Mouse (Mus musculus) CH12.LX (cell line): ENCODE data around the gene AI593442. TPM values are rescaled to one million over a fixed set of nuclear protein-coding genes. Genes with fewer than 3 reads are reported as not detected.

Experiments used
- DNase-seq: peaks from one replicate; pipeline ENCODE4 v3.0.0-alpha.2; 2013; ENCODE audit errors: extremely low read depth
- H3K27ac ChIP-seq: 2 replicates; pipeline ENCODE4 v1.5.1; 2012; ENCODE audit warnings: low read depth, mild to moderate bottlenecking, control low read depth, moderate library complexity; ENCODE audit not compliant: insufficient read depth
- H3K27me3 ChIP-seq: replicated peaks from 2 replicates; pipeline ENCODE3; 2012; ENCODE audit warnings: inconsistent platforms
- H3K36me3 ChIP-seq, 2 experiments: replicated peaks in 1 of 2; 2 replicates each; pipeline versions ENCODE3 to v1.6.1; 2012; ENCODE audit warnings: inconsistent platforms in 1 of 2, low read length in 1 of 2, mild to moderate bottlenecking in 1 of 2, mixed read lengths in 1 of 2, moderate library complexity in 1 of 2; ENCODE audit not compliant: control insufficient read depth in 1 of 2, insufficient read depth in 1 of 2
- H3K4me1 ChIP-seq, 2 experiments: 2 replicates each; pipeline ENCODE4 v1.6.1; 2012; ENCODE audit warnings: inconsistent platforms in 1 of 2, moderate library complexity in 1 of 2; ENCODE audit not compliant: insufficient read depth in 2 of 2, control insufficient read depth in 1 of 2
- H3K4me2 ChIP-seq: 2 replicates; pipeline ENCODE4 v1.6.1; 2012; ENCODE audit warnings: low read depth, mild to moderate bottlenecking, control low read depth; ENCODE audit not compliant: poor library complexity, insufficient read depth, severe bottlenecking
- H3K4me3 ChIP-seq, 3 experiments: fragments of 150-350 bp in 1 of 3; sonication (generic) in 1 of 3; replicated peaks in 1 of 3; 2 replicates each; pipeline versions ENCODE3 to v1.5.1; 2011 to 2012; ENCODE audit warnings: low read depth in 2 of 3, low read length in 2 of 3, mild to moderate bottlenecking in 2 of 3, moderate library complexity in 2 of 3, control low read depth in 1 of 3, improper control_type of control experiment in 1 of 3, inconsistent platforms in 1 of 3, mixed read lengths in 1 of 3; ENCODE audit not compliant: poor library complexity in 1 of 3
- H3K79me2 ChIP-seq: replicated peaks from 2 replicates; pipeline ENCODE4 v1.6.1; 2012; ENCODE audit warnings: mild to moderate bottlenecking, moderate library complexity; ENCODE audit not compliant: control insufficient read depth, poor library complexity, insufficient read depth, severe bottlenecking; ENCODE audit errors: extremely low read depth
- H3K9ac ChIP-seq: 2 replicates; pipeline ENCODE4 v1.6.1; 2012; ENCODE audit warnings: low read depth, mild to moderate bottlenecking, control low read depth, moderate library complexity; ENCODE audit not compliant: insufficient read depth
- H3K9me3 ChIP-seq: replicated peaks from 2 replicates; pipeline ENCODE3; 2012; ENCODE audit warnings: low read length, inconsistent platforms, mixed read lengths
- E2F4 ChIP-seq: IDR thresholded peaks from 2 replicates; pipeline ENCODE4 v1.6.1; 2011; ENCODE audit warnings: low read depth, low read length, improper control_type of control experiment; ENCODE audit not compliant: insufficient replicate concordance
- ELF1 ChIP-seq: IDR thresholded peaks from 2 replicates; pipeline ENCODE4 v1.6.1; 2014; ENCODE audit warnings: low read depth, mild to moderate bottlenecking, inconsistent platforms, low read length, improper control_type of control experiment
- GABPA ChIP-seq: IDR thresholded peaks from 2 replicates; pipeline ENCODE4 v1.6.1; 2012; ENCODE audit warnings: low read depth, low read length, improper control_type of control experiment, inconsistent platforms; ENCODE audit not compliant: insufficient replicate concordance
- IRF4 ChIP-seq: IDR thresholded peaks from 2 replicates; pipeline ENCODE4 v1.6.1; 2014; ENCODE audit warnings: low read depth, mild to moderate bottlenecking, inconsistent platforms, low read length, improper control_type of control experiment
- JUN ChIP-seq: IDR thresholded peaks from 2 replicates; pipeline ENCODE4 v1.6.1; 2011; ENCODE audit warnings: low read depth, mild to moderate bottlenecking, low read length, improper control_type of control experiment, moderate library complexity; ENCODE audit not compliant: insufficient read depth
- KAT2A ChIP-seq: IDR thresholded peaks from 2 replicates; pipeline ENCODE4 v1.6.1; 2012; ENCODE audit warnings: low read length, improper control_type of control experiment, inconsistent platforms; ENCODE audit not compliant: insufficient replicate concordance
- MAFK ChIP-seq: IDR thresholded peaks from 2 replicates; pipeline ENCODE4 v1.6.1; 2011; ENCODE audit warnings: low read length, improper control_type of control experiment; ENCODE audit not compliant: insufficient replicate concordance
- MAX ChIP-seq: IDR thresholded peaks from 2 replicates; pipeline ENCODE4 v1.6.1; 2011; ENCODE audit warnings: low read length, improper control_type of control experiment
- MAZ ChIP-seq: IDR thresholded peaks from 2 replicates; pipeline ENCODE4 v1.6.1; 2012; ENCODE audit warnings: low read depth, mild to moderate bottlenecking, inconsistent platforms, low read length, improper control_type of control experiment, moderate library complexity
- MXI1 ChIP-seq: IDR thresholded peaks from 2 replicates; pipeline ENCODE4 v1.6.1; 2011; ENCODE audit warnings: mild to moderate bottlenecking, low read depth, low read length, improper control_type of control experiment
- MYC ChIP-seq: IDR thresholded peaks from 2 replicates; pipeline ENCODE4 v1.6.1; 2011; ENCODE audit warnings: low read depth, mild to moderate bottlenecking, improper control_type of control experiment, low read length
- NELFE ChIP-seq: IDR thresholded peaks from 2 replicates; pipeline ENCODE4 v1.6.1; 2011; ENCODE audit warnings: low read depth, low read length, improper control_type of control experiment
- POLR2A ChIP-seq: IDR thresholded peaks from 2 replicates; pipeline ENCODE4 v1.6.1; 2011; ENCODE audit warnings: low read depth, mild to moderate bottlenecking, improper control_type of control experiment, low read length
- SIN3A ChIP-seq: IDR thresholded peaks from 2 replicates; pipeline ENCODE4 v1.6.1; 2012; ENCODE audit warnings: low read length, improper control_type of control experiment, inconsistent platforms
- SMC3 ChIP-seq: IDR thresholded peaks from 2 replicates; pipeline ENCODE4 v1.6.1; 2011; ENCODE audit warnings: low read depth, low read length, improper control_type of control experiment
- TBP ChIP-seq: conservative IDR thresholded peaks from 2 replicates; pipeline ENCODE4 v1.6.1; 2011; ENCODE audit warnings: low read depth, low read length, improper control_type of control experiment
- TCF12 ChIP-seq: IDR thresholded peaks from 2 replicates; pipeline ENCODE4 v1.6.1; 2014; ENCODE audit warnings: low read depth, mild to moderate bottlenecking, inconsistent platforms, low read length, improper control_type of control experiment
- UBTF ChIP-seq: IDR thresholded peaks from 2 replicates; pipeline ENCODE4 v1.6.1; 2012; ENCODE audit warnings: low read depth, mild to moderate bottlenecking, inconsistent platforms, low read length, improper control_type of control experiment, moderate library complexity
- USF1 ChIP-seq: IDR thresholded peaks from 2 replicates; pipeline ENCODE4 v1.6.1; 2014; ENCODE audit warnings: low read depth, mild to moderate bottlenecking, inconsistent platforms, low read length, improper control_type of control experiment
- ZC3H11A ChIP-seq: IDR thresholded peaks from 2 replicates; pipeline ENCODE4 v1.6.1; 2012; ENCODE audit warnings: low read depth, mild to moderate bottlenecking, inconsistent platforms, low read length, improper control_type of control experiment
- ZMIZ1 ChIP-seq: IDR thresholded peaks from 2 replicates; pipeline ENCODE4 v1.6.1; 2012; ENCODE audit warnings: low read depth, mild to moderate bottlenecking, inconsistent platforms, low read length, improper control_type of control experiment
- dilution Hi-C: fragments of 300-500 bp; cut with MboI; formaldehyde crosslinking; loops from 2 replicates; pipeline ENCODE4 v1.14.3; 2020; ENCODE audit warnings: low sequenced_read_pairs; ENCODE audit not compliant: extremely low pct_unique_long_range_greater_than_20kb, extremely low pct_ligation_motif_present
- in situ Hi-C: fragments of 300-500 bp; cut with MboI; formaldehyde crosslinking; loops from 3 replicates; pipeline ENCODE4 v1.14.3; 2019; ENCODE audit warnings: low sequenced_read_pairs, low pct_ligation_motif_present, low pct_unique_long_range_greater_than_20kb, mixed read lengths
- polyA plus RNA-seq: library from polyadenylated mRNA; unstranded; fragments of >175 nt; gene quantifications from 2 replicates; pipeline ENCODE4 v1.2.1, GENCODE M21; 2012; ENCODE audit warnings: low read depth; ENCODE audit not compliant: insufficient read length
- total RNA-seq, 2 experiments: library from RNA; depleted of rRNA; stranded (reverse); fragments of 300-350 nt in 1 of 2; fragments of >200 nt in 1 of 2; gene quantifications; 2 replicates each; pipeline ENCODE4 v1.2.3; 2012 to 2014

The AI593442 gene
- total and polyA plus RNA-seq, 3 experiments: not detected

DNA sequence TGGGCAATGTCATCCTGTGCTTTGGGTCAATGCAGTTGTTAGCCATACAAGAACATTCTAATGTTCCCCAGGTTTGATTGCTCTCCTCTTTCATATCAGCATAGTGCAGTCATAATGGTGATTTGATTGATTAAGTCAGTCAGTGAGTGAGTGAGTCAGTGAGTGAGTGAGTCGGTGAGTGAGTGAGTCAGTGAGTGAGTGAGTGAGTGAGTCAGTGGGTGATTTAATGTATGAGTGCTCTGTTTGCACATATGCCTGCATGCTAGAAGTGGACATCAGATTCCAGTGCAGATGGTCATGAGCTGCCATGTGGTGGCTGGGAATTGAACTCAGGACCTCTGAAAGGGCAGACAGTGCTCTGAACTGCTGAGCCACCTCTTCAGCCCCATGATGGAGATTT is 43.0 kb upstream of the AI593442 start:
- DNase-seq: no peak
- Histone ChIP-seq H3K4me3 (no peak overlapping the region), H3K4me1 (no peaks in the 10 kb centered on the region), H3K79me2 (no peaks in the 10 kb centered on the region), H3K9me3 (no peaks in the 10 kb centered on the region), H3K9ac (no peak overlapping the region), H3K27ac (no peak overlapping the region), H3K36me3 (no peaks in the 10 kb centered on the region), H3K4me2 (no peak overlapping the region), H3K27me3 (no peaks in the 10 kb centered on the region)
- TF ChIP-seq IRF4 (no peak), E2F4 (no peak), USF1 (no peak), GABPA (no peak), UBTF (no peak), TBP (no peak), POLR2A (no peak), SMC3 (no peak), JUN (no peak), ELF1 (no peak), KAT2A (no peak), MAZ (no peak)
- dilution Hi-C loops (no loop called here), in situ Hi-C loops (no loop called here)

DNA sequence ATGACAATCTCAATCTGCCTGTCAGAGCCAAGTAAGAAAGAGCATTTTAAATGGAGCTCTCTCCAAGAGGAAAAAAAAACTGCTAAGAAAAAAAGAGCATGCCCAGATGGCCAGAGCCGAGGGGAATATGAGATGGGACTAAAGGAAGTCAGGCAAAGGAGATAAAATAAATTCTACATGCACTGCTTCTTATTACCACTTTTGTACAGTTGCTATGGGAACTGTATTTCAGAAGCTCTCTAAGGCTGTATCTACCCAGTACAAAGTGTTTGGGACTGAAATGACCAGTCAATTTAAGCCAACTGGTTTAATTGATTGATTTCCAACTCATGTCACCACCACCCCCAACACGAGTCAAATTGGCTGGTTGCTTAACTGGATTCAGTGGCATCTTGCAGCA is 40.0 kb upstream of the AI593442 start:
- no peak for TF ChIP-seq ZC3H11A
- TF ChIP-seq SMC3: no peak
- no peak for TF ChIP-seq IRF4
- TF ChIP-seq ZMIZ1: no peak
- no peak for TF ChIP-seq MAFK
- TF ChIP-seq TBP: no peak
- TF ChIP-seq SIN3A: no peak
- TF ChIP-seq NELFE: no peak
- no peak for TF ChIP-seq MAZ
- TF ChIP-seq MXI1: no peak
- TF ChIP-seq MYC: no peak
- no peak for TF ChIP-seq TCF12
- no peak for TF ChIP-seq MAX
- Histone ChIP-seq H3K36me3 (no peaks in the 10 kb centered on the region), H3K79me2 (no peaks in the 10 kb centered on the region), H3K9me3 (no peaks in the 10 kb centered on the region), H3K27ac (no peak overlapping the region), H3K4me1 (no peaks in the 10 kb centered on the region), H3K4me2 (no peak overlapping the region), H3K4me3 (no peak overlapping the region), H3K9ac (no peak overlapping the region), H3K27me3 (no peaks in the 10 kb centered on the region)
- dilution Hi-C loops (no loop called here), in situ Hi-C loops (no loop called here)
- no peak for DNase-seq
